Mouse (Mus musculus) layer of hippocampus, postnatal 14 days (tissue): Measurements from ENCODE around the gene Aqp11. TPM values are rescaled to one million over a fixed set of nuclear protein-coding genes. Genes with fewer than 3 reads are reported as not detected.
A peak's percentile ranks its signal among the peaks of the same experiment; 100 is the strongest.

ENCODE experiments used
- DNase-seq, 2 experiments: peaks; one replicate each; pipeline ENCODE4 v3.0.0; 2021 to 2022; ENCODE audit warnings: low spot score in 2 of 2, mixed read lengths in 1 of 2
- total RNA-seq, 2 experiments: library from RNA; stranded (reverse); gene quantifications; 2 replicates each; pipeline ENCODE4 v1.2.3; 2021

Aqp11 gene
- total RNA-seq, 2 experiments from 2014 or later, result 44.5 to 48.3 TPM

DNA sequence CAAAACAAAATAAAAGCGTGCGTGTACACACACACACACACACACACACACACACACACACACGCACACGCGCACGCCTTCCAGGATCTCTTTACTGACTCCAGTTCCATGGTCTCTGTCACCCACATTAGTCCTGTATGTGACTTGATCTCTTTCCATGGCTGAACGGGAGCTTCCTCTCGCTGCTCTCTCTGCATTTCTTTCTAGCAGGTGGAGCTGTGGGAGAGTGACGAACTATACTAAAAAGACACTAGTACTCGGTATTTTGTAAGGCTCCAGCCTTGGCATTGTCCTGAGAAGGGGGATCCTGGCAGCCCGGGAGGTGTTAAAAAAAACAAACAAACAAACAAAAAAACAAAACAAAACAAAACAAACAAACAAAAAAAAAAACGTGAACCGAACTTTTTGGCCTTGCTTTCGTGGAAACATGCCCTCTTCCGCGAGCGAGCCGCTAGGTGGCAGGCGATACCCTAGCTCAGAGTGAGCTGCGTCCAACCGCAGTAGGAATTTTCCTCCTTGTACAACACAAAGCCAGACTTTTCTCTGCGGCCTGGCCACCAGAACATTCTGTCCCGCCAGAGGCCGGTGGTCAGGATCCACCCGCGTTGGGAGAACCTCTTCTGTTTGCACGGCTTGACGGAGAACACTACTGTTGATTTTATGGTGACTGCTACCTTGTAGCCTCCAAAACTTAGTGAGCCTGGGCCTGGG lies 9.9 kb upstream of the Aqp11 start:
- peak; percentile 89 to 90 for DNase-seq

DNA sequence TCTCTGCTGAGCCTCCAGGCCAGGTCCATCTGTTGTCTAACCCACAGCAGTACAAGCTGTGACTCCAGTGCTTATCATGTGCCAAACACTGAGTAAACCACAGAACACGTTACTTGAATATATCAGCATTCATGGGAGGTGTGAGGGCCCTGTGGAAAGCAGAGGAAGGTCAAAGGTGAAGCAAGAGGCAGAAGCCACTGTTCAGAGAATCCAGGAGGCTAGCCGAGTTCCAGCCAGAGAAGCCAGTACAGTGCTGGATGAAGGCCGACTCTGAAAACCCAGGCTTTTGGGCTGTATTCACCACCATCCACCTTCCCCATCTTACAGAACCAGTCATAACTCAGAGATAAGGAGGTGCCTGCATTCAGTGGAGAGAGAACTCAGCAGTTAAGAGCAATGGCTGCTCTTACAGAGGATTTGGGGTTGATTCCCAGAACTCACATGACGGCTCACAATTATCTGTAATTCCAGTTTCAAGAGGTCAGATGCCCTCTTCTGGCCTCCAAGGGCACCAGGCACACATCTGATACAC lies 9.2 kb upstream of the Aqp11 start:
- DNase-seq, result no peak

- peak in 1 of 2 experiments; percentile 68 for DNase-seq
Measured at GRCm38 (mm10) chr7:97745299-97745698, 7.2 kb upstream of the Aqp11 start.

DNA sequence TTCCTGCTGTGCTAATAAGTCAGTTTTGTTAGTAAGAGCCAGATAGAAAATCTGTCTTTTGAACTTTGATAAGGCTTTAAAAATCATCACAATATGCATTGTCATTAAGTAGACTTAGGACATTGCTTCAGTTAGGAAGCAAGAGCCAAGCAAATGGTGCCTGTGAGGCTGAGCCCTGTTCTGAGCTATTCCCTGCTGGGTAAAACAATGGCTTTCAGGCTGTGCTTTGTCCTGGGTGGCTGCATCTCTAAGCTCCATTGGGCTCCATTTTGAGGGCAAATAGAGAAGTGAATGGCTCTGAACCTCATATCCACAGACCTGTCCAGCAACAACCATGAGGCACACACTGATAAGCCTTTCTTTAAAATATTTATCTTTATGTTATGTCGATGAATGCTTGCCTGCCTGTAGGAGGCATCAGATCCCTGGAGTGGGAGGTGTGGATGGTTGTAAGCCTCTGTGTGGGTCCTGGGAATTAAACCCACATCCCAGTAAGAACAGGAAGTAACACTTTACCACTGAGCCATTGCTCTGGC lies 3.7 kb upstream of the Aqp11 start:
- DNase-seq, result no peak

DNA sequence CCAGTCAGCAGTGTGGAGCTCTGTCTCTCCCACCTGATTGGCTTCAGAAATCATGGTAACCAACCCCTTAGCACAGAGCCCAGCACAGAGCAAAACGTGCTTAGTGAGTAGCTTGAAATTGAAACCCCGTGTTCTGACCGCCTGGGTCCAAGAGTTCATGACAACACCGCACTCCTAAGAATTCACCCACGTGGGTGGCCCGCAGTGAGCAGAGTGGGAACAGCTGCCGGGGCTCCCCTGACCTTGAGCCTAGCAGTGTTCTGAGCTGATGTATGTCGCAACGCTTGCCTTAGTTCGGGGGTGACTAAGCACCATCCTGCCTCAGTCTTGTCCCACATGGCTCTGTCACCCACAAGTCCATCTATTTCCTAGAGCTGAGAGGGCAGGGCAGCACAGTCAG lies 2.9 kb upstream of the Aqp11 start:
- no peak for DNase-seq

DNA sequence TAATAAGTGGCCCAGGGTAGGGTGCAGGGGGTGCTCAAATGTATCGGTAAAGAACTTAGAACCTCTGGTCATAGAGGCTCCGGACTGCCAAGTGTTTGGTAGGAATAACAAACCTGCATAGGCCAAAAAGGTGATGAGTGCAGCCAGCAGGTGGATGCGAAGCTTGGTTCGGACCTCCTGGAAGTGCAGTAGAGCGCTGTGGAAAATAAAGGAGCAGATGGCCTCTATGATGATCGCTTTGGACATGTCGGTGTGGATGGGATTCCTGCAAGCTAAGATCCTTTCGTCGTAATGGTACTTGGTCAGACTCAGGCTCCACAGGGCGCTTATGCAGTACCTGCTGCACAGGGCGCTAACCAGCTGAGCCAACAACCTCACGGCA lies 842 bp downstream of the Aqp11 start:
- DNase-seq, result no peak

GRCm38 (mm10) chr7:97735886-97736420 lies 2.1 kb downstream of the Aqp11 start:
- DNase-seq, result no peak

DNA sequence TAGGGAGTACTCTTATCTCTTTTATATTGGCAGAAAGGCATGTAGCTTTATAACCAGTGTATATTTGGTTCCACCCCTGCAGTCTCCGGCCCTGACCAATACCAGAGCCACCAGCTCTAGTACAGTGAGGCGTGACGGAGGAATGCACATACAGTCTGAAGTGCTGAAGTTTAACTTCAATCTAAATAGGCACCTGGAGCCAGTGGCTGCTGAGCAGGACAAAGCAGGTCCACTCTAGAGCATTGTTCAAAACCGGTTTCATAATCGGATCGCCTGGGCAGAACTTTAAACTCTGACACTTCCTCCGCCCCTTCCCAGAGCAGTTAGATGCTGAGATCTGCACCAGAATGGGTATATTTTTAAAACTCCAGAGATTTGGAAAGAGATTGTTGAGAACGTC lies 3.1 kb downstream of the Aqp11 start:
- no peak for DNase-seq

DNA sequence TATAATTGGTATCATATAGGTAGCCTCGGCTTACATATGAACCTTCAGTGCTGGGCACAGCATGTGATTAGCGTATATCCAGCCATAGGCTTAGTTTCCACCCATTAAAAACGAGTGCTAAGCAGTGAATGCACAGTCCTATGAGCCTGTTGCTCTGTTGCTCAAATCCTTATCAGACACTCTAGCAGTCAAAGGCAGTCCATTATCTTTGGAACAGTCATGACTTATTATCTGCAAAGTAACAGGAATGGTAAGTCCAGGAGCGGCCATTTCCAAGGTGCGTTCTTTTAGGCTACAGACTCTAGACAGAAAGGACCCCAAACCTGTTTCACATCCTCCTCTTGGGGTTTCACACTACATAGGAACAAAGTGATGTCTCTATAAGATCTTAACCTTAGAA lies 4.5 kb downstream of the Aqp11 start:
- DNase-seq, result no peak

DNA sequence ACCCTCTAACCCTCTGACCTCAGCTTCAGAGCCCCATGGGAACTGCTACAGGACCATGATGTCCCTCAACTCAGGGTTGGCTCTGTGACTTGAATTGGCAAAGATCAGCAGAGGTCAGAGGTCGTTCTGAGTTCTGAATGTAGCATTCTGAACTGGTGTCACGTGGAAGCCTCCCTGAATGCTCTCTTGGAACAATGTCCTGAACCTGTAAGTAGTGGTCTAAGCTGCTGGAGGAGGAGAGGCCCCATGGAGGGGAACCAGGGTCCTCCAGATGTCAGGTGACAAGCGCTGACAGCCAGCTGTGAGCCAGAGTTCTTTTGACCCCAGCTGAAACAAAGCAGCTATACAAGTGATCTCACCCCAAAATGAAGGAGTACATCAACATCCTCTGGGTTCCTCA lies 7.7 kb downstream of the Aqp11 start:
- no peak for DNase-seq

DNA sequence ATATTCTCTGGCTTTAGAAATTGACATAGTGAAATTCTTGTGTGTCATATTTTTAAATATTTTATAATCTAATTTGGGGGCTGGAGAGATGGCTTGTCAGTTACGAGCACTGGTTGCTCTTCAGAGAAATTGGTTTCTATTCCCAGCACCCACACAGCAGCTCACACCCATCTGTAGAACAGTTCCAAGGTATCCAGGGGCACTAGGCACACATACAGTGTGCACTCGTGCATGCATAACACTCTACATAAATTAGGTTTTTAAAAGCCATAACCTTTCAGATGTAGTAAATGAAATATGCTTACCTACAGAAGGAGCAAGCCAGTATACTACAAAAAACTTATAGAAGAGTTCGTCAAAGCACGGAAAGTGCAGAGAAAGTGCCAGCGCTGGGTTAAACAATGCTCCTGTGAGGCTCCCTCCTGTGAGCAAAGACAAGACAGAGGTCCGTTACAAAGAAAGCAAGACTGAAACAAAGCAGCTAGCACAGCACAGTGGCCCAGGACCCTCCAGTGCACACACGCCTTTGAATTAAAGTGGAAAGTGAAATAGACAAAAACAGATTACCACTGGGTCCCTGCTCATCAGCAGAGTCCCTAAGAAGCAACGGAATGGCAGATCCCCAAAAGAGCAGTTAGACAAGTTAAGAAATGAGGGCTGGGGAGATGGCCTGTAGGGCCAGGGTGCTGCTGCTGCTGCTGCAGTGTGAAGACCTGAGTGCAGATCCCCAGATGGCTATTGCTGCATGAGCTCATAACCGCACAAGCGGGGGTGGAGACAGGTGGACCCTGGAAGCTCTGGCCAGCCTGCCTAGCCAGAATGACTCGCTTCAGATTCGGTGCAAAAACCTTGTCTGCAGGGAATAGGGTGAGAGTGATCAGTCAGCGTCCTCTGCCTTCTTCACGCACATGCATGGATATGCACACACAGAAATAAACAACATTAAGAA lies 9.1 kb downstream of the Aqp11 start:
- no peak for DNase-seq

DNA sequence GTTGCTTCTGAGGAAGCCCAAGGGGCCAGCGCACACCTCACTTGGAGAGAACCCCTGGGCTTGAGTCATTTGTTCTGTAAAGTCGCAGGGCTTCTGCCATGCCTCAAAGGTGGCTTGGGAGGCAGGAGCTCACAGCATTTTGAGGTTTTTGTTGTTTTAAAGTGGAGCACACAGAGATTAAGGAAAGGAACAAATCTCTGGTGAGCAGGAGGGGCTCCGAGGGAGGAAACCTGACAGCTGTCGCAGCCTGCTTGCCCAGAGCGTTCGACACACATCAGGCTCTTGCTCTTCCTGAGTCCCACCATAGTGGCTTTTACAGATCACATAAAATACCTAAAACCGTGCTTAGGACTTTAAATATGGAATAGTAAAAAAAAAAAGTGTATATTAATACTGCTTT lies 11.3 kb downstream of the Aqp11 start:
- DNase-seq, result no peak

GRCm38 (mm10) chr7:97726080-97726479 lies 12.0 kb downstream of the Aqp11 start:
- no peak for DNase-seq

DNA sequence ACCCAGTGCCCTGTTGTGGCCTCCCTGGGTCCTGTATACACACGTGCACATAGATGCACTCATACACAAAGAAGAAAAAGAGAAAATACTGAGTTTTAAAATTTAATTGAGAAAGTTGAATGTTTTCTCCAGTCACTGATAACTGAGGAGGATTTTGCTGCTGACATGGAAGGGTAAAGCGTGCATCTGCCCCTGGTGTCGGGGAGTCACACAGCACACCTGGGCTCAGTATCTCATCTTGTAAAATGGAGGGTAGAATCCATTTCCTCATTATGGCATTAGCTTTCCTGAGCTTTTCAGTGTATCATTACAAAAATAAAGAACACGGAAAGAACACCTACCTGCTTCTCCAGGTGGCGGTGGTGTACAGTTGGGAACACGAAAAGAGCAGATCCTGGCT lies 12.7 kb downstream of the Aqp11 start:
- DNase-seq, result no peak

- DNase-seq, result no peak
Measured at GRCm38 (mm10) chr7:97723646-97724538, 14.2 kb downstream of the Aqp11 start.

GRCm38 (mm10) chr7:97722278-97722918 lies 15.7 kb downstream of the Aqp11 start:
- peak in 1 of 2 experiments; percentile 64 for DNase-seq

DNA sequence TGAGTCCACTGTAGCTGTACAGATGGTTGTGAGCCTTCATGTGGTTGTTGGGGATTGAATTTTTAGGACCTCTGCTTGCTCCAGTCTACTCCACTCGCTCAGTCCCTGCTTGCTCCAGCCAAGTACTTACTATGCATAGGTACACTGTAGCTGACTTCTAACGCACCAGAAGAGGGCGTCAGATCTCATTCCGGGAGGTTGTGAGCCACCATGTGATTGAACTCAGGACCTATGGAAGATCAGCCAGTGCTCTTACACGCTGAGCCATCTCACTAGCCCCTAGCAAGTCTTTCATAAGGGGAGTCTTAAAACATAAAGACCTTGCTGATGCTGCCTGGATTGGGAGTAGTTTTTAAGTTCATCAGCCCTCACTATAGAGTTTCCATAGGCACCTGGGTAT lies 18.0 kb downstream of the Aqp11 start:
- DNase-seq, result no peak

DNA sequence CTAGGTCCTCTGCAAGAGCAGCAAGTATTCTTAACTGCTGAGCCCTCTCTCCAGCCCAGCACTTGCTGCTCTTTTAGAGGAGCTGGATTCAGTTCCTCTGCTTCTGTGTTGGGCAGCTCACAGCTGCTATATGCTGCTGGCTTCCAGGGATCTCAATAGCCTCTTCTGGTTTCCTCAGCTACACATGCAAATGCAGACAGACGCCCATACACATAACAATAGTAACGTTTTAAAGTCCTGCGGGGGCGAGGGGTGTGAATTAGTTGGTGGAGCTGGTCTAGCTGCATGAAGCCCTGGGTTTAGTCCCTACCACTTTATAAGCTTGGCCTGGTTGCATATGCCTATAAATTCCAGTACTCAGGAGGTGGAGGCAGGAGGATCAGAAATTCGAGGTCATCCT lies 19.0 kb downstream of the Aqp11 start:
- DNase-seq, result no peak

DNA sequence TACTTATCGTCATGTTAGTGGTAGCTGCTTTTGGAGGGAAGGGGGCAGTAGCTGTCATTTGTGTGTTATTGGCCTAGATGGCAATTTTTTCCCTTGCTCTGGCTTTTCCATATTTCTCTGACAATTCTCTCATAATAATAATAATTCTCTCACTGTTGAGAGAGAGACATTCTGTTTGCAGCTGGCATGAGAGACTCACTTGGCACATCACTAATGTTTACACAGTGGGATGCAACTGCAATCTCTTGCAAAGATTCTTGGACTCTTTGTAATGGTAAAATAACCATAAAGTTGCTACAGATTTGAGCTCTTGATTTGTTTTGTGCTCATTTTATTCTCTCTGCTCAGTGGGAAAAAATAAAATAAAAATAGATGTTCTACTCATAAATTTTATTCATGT lies 20.8 kb downstream of the Aqp11 start:
- DNase-seq, result no peak

- DNase-seq, result no peak
Measured at GRCm38 (mm10) chr7:97714651-97715050, 23.4 kb downstream of the Aqp11 start.
